Mouse (Mus musculus): Measurements from ENCODE around the gene Med4. TPM values are rescaled to one million over a fixed set of nuclear protein-coding genes. Genes with fewer than 3 reads are reported as not detected.
"Not testable (repeated sequence)": the region's sequence is repeated elsewhere in the genome, so short reads cannot be mapped to it uniquely, and the experiment has no call there.

The Med4 gene
- polyA plus RNA-seq, 1 experiment from 2014 or later: 47.5 TPM

DNA sequence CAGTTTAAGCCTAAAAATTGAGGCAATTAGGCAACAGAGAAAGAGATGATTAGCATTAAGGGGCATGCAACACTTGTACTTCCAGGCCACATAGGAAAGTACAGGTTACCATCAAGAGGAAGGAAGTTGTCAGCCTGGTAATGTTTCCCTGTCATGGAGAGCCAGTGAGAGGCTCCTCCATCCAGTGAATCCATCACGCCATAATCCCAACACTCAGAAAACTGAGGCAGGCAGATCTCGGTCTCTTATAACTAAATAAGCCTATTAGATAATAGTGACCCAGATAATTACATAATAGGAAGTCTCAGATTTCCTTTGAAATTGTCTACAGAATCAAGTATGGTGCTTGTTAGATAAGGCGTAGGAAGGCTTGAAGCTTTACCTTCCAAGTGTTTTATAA lies 14.3 kb downstream of the Med4 start:
- H3K36me3 ChIP-seq (ENCODE audit: control insufficient read depth, insufficient read depth, low read length): no peaks in the 10 kb centered on the region
- peak overlapping the region in 1 of 2 experiments; percentile 53; a peak in 2 of 4 replicates for H3K4me3 ChIP-seq (ENCODE audit: control insufficient read depth in 1 of 2, insufficient read depth in 1 of 2, low read depth in 1 of 2, low read length in 2 of 2)
- no peaks in the 10 kb centered on the region for H3K9me3 ChIP-seq (ENCODE audit: control insufficient read depth, low read length)
- peak overlapping the region; percentile 58 for H3K4me2 ChIP-seq (ENCODE audit: low read length)
- peaks cover 0 to 5% of the 10 kb centered on the region in 2 experiments; a peak in 1 of 4 replicates for H3K4me1 ChIP-seq (ENCODE audit: control insufficient read depth in 2 of 2, insufficient read depth in 2 of 2, low read length in 2 of 2)
- H3K9ac ChIP-seq (ENCODE audit: low read length): no peak overlapping the region; the same call in 1 of the 2 replicates
- no peak overlapping the region for H3K27ac ChIP-seq (replicated peaks in 1 of 2; ENCODE audit: control insufficient read depth in 1 of 2, insufficient read depth in 1 of 2, low read depth in 2 of 2, low read length in 2 of 2)
- no peak for ATAC-seq (ENCODE audit: insufficient number of reproducible peaks, insufficient read depth, low FRiP score, low read depth)
- 65% methylated on average over 3 of the region's 3 CpGs for WGBS
- H3K27me3 ChIP-seq (ENCODE audit: control insufficient read depth, insufficient read depth, low read length): no peaks in the 10 kb centered on the region; the same call in 1 of the 2 replicates

- no peaks in the 10 kb centered on the region for H3K9me3 ChIP-seq (ENCODE audit: control insufficient read depth, low read length)
- peak within 1 kb of the TSS; percentile 86 to 97 for H3K27ac ChIP-seq (replicated peaks in 1 of 2; ENCODE audit: control insufficient read depth in 1 of 2, insufficient read depth in 1 of 2, low read depth in 2 of 2, low read length in 2 of 2)
- peak; percentile 97 for ATAC-seq (ENCODE audit: insufficient number of reproducible peaks, insufficient read depth, low FRiP score, low read depth)
- WGBS: under 1% methylated on average over 38 of the region's 41 CpGs
- peaks cover 0 to 5% of the 10 kb centered on the region in 2 experiments; a peak in 1 of 4 replicates for H3K4me1 ChIP-seq (ENCODE audit: control insufficient read depth in 2 of 2, insufficient read depth in 2 of 2, low read length in 2 of 2)
- H3K4me3 ChIP-seq (ENCODE audit: control insufficient read depth in 1 of 2, insufficient read depth in 1 of 2, low read depth in 1 of 2, low read length in 2 of 2): peak within 1 kb of the TSS; percentile 53 to 73
- no peaks in the 10 kb centered on the region for H3K36me3 ChIP-seq (ENCODE audit: control insufficient read depth, insufficient read depth, low read length)
- H3K27me3 ChIP-seq (ENCODE audit: control insufficient read depth, insufficient read depth, low read length): no peaks in the 10 kb centered on the region; the same call in 1 of the 2 replicates
- peak within 1 kb of the TSS; percentile 74 for H3K9ac ChIP-seq (ENCODE audit: low read length)
- H3K4me2 ChIP-seq (ENCODE audit: low read length): peak within 1 kb of the TSS; percentile 58
Measured at GRCm38 (mm10) chr14:73524766-73525448, 15.1 kb downstream of the Med4 start, which contains the start of gene Sucla2. TSS of gene Sucla2 (plus strand) at chr14:73525319.

- WGBS: 77% methylated on average over 3 of the region's 3 CpGs
- H3K4me3 ChIP-seq (ENCODE audit: control insufficient read depth in 1 of 2, insufficient read depth in 1 of 2, low read depth in 1 of 2, low read length in 2 of 2); H3K9ac ChIP-seq (ENCODE audit: low read length); H3K27ac ChIP-seq (replicated peaks in 1 of 2; ENCODE audit: control insufficient read depth in 1 of 2, insufficient read depth in 1 of 2, low read depth in 2 of 2, low read length in 2 of 2); H3K4me1 ChIP-seq (ENCODE audit: control insufficient read depth in 2 of 2, insufficient read depth in 2 of 2, low read length in 2 of 2); H3K9me3 ChIP-seq (ENCODE audit: control insufficient read depth, low read length); H3K4me2 ChIP-seq (ENCODE audit: low read length); H3K36me3 ChIP-seq (ENCODE audit: control insufficient read depth, insufficient read depth, low read length); ATAC-seq (ENCODE audit: insufficient number of reproducible peaks, insufficient read depth, low FRiP score, low read depth); H3K27me3 ChIP-seq (ENCODE audit: control insufficient read depth, insufficient read depth, low read length): not testable (repeated sequence)
Measured at GRCm38 (mm10) chr14:73528661-73529060, 18.8 kb downstream of the Med4 start.

- 65% methylated on average over 6 of the region's 6 CpGs for WGBS
- H3K4me3 ChIP-seq (ENCODE audit: control insufficient read depth in 1 of 2, insufficient read depth in 1 of 2, low read depth in 1 of 2, low read length in 2 of 2): no peak overlapping the region
- H3K27ac ChIP-seq (replicated peaks in 1 of 2; ENCODE audit: control insufficient read depth in 1 of 2, insufficient read depth in 1 of 2, low read depth in 2 of 2, low read length in 2 of 2): no peak overlapping the region
- H3K36me3 ChIP-seq (ENCODE audit: control insufficient read depth, insufficient read depth, low read length): no peaks in the 10 kb centered on the region
- H3K27me3 ChIP-seq (ENCODE audit: control insufficient read depth, insufficient read depth, low read length): no peaks in the 10 kb centered on the region
- no peak overlapping the region for H3K4me2 ChIP-seq (ENCODE audit: low read length)
- no peaks in the 10 kb centered on the region for H3K4me1 ChIP-seq (ENCODE audit: control insufficient read depth in 2 of 2, insufficient read depth in 2 of 2, low read length in 2 of 2)
- H3K9me3 ChIP-seq (ENCODE audit: control insufficient read depth, low read length): no peaks in the 10 kb centered on the region
- ATAC-seq (ENCODE audit: insufficient number of reproducible peaks, insufficient read depth, low FRiP score, low read depth): no peak
- H3K9ac ChIP-seq (ENCODE audit: low read length): no peak overlapping the region
Measured at GRCm38 (mm10) chr14:73533755-73534465, 24.1 kb downstream of the Med4 start.

GRCm38 (mm10) chr14:73535641-73536040 lies 25.8 kb downstream of the Med4 start:
- H3K4me1 ChIP-seq (ENCODE audit: control insufficient read depth in 2 of 2, insufficient read depth in 2 of 2, low read length in 2 of 2): no peaks in the 10 kb centered on the region
- ATAC-seq (ENCODE audit: insufficient number of reproducible peaks, insufficient read depth, low FRiP score, low read depth): no peak
- 77% methylated on average over 2 of the region's 2 CpGs for WGBS

DNA sequence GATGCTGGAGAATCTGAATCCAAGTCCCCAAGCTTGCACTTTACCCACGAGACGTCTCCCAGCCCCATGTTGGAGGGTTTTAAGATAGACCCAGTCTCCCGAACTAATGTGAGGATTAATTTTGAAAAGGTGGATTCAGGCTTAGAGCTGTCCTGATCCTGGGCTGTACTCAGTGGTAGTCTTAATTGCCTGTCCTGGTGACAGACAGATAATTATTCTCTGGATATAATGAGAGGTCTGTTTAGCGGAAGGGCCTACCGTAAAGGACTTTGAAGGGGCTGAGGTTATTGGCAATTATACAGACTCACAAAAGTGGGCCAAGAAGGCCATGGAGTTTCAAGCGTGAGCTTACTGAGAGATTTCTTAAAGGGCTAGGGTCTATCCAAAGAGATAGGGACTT lies 34.0 kb downstream of the Med4 start:
- H3K9ac ChIP-seq (ENCODE audit: low read length): no peak overlapping the region
- H3K27ac ChIP-seq (replicated peaks in 1 of 2; ENCODE audit: control insufficient read depth in 1 of 2, insufficient read depth in 1 of 2, low read depth in 2 of 2, low read length in 2 of 2): no peak overlapping the region
- no peaks in the 10 kb centered on the region for H3K9me3 ChIP-seq (ENCODE audit: control insufficient read depth, low read length)
- 72% methylated on average over 6 of the region's 6 CpGs for WGBS
- H3K36me3 ChIP-seq (ENCODE audit: control insufficient read depth, insufficient read depth, low read length): no peaks in the 10 kb centered on the region
- no peaks in the 10 kb centered on the region for H3K27me3 ChIP-seq (ENCODE audit: control insufficient read depth, insufficient read depth, low read length)
- ATAC-seq (ENCODE audit: insufficient number of reproducible peaks, insufficient read depth, low FRiP score, low read depth): no peak
- no peaks in the 10 kb centered on the region for H3K4me1 ChIP-seq (ENCODE audit: control insufficient read depth in 2 of 2, insufficient read depth in 2 of 2, low read length in 2 of 2)
- H3K4me3 ChIP-seq (ENCODE audit: control insufficient read depth in 1 of 2, insufficient read depth in 1 of 2, low read depth in 1 of 2, low read length in 2 of 2): no peak overlapping the region
- no peak overlapping the region for H3K4me2 ChIP-seq (ENCODE audit: low read length)

More at GRCm38 (mm10) chr14:73535641-73536040, 25.8 kb downstream of the Med4 start:
- Histone ChIP-seq H3K4me2 (ENCODE audit: low read length) (no peak overlapping the region), H3K27ac (replicated peaks in 1 of 2; ENCODE audit: control insufficient read depth in 1 of 2, insufficient read depth in 1 of 2, low read depth in 2 of 2, low read length in 2 of 2) (no peak overlapping the region), H3K4me3 (ENCODE audit: control insufficient read depth in 1 of 2, insufficient read depth in 1 of 2, low read depth in 1 of 2, low read length in 2 of 2) (no peak overlapping the region), H3K27me3 (ENCODE audit: control insufficient read depth, insufficient read depth, low read length) (no peaks in the 10 kb centered on the region), H3K36me3 (ENCODE audit: control insufficient read depth, insufficient read depth, low read length) (no peaks in the 10 kb centered on the region), H3K9ac (ENCODE audit: low read length) (no peak overlapping the region), H3K9me3 (ENCODE audit: control insufficient read depth, low read length) (no peaks in the 10 kb centered on the region)

- no peaks in the 10 kb centered on the region for H3K36me3 ChIP-seq (ENCODE audit: control insufficient read depth, insufficient read depth, low read length)
- 38% methylated on average over 4 of the region's 4 CpGs for WGBS
Measured at GRCm38 (mm10) chr14:73547034-73547433, 37.2 kb downstream of the Med4 start.

More at GRCm38 (mm10) chr14:73547034-73547433, 37.2 kb downstream of the Med4 start:
- no peak overlapping the region for H3K9ac ChIP-seq (ENCODE audit: low read length)
- H3K27me3 ChIP-seq (ENCODE audit: control insufficient read depth, insufficient read depth, low read length): no peaks in the 10 kb centered on the region
- no peak for ATAC-seq (ENCODE audit: insufficient number of reproducible peaks, insufficient read depth, low FRiP score, low read depth)
- H3K4me1 ChIP-seq (ENCODE audit: control insufficient read depth in 2 of 2, insufficient read depth in 2 of 2, low read length in 2 of 2): no peaks in the 10 kb centered on the region
- no peak overlapping the region for H3K4me3 ChIP-seq (ENCODE audit: control insufficient read depth in 1 of 2, insufficient read depth in 1 of 2, low read depth in 1 of 2, low read length in 2 of 2)
- H3K4me2 ChIP-seq (ENCODE audit: low read length): no peak overlapping the region
- H3K27ac ChIP-seq (replicated peaks in 1 of 2; ENCODE audit: control insufficient read depth in 1 of 2, insufficient read depth in 1 of 2, low read depth in 2 of 2, low read length in 2 of 2): no peak overlapping the region
- H3K9me3 ChIP-seq (ENCODE audit: control insufficient read depth, low read length): no peaks in the 10 kb centered on the region

All from heart, embryonic 14.5 days (tissue).